Mouse (Mus musculus) urinary bladder, postnatal 4 days (tissue): ENCODE data around the gene Prim2.

Source experiments
- DNase-seq, 2 experiments: peaks; one replicate each; pipeline ENCODE4 v3.0.0; 2021 to 2022; ENCODE audit warnings: low spot score in 2 of 2

Prim2 gene

DNA sequence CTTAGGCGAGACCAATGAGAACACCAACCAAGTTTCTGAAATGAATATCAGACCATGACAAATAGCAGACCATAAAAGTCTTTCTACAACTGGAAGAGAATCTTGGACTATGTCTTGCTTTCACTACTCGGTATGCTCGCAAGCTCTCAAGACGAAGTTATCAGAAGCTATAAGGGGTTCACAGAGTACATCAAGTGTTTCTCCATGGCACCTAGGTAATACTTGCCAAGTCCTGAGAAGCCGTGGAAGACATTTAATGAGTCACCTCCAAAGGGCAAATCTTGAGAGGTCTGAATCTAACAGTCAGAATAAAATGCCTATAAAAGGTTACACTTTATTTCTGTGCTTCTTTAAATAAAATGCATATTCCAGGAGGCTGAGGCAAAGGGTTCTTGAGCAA is 181.2 kb downstream of the Prim2 start:
- no peak for DNase-seq

DNA sequence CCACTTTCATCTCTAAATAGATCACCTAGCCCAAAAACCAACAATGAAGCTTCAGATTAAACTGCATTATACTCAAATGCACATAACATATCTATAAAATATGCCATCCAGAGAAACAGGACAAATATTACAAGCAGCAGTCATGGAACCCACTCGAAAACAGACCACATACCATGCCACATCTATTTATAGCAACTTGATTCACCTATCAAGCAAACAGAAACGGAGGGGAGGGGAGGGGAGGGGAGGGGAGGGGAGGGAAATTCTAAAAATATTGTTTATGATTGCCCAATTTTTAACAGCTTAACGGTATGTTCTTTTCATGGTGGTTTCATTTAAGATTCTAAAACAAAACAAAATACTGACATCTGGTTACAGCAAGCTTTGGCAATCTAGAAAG is 185.8 kb downstream of the Prim2 start:
- no peak for DNase-seq

- DNase-seq, result no peak
Observed at GRCm38 (mm10) chr1:33480382-33480781, 189.2 kb downstream of the Prim2 start.

DNA sequence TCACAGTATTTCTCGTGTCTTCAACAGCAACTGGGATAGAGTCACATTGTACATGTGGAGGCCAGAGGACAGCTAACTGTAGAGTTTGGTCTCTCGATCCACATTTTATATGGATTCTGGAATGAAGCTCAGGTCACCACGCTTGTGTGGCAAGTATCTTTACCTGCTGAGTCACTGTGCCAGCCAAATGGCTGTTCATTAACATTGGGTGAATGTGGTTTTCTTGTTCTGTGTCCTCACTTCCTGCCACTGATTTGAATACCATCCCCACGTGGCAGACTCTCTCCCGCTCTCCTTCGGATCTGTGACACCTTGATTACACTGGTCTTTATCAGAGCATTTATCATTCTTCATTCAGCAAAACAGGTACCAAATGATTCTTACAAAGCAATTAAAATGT is 198.5 kb downstream of the Prim2 start:
- no peak for DNase-seq

DNA sequence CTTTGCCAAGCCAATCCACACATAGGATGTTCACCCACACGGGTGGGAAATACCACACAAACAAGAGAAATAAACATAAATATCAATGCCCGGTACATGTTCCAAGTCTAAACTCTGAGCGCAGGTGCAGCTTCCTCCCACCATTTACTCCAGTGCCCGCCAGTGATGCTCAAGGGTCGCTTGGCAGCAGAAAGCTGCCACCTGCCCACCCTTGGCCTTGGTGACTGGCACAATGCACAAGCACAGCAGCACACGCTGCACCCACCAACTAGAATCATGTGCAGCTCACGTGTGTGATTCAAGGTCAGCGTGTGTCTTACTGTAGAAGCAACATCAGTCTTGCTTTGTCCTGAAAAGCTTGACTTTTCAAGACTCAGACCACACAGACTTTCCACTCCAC is 199.4 kb downstream of the Prim2 start:
- no peak for DNase-seq

DNA sequence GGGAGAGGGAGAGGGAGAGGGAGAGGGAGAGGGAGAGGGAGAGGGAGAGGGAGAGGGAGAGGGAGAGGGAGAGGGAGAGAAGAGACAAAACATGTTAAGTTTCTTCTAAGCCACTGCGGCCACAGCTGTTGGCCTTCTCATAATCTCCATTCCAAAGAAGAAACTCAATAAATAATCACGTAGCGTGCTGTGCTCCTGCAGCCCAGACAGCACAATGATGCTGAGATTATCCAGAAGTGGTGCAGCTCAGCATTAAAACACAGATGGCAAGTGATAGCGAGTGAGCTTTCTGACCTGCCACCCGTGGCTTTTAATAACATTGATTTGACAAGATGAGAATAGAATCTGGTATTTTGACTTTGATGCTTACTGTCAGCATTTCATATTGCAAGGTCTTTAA is 205.4 kb downstream of the Prim2 start:
- DNase-seq, result no peak

GRCm38 (mm10) chr1:33460703-33461102 is 208.9 kb downstream of the Prim2 start:
- no peak for DNase-seq

GRCm38 (mm10) chr1:33460262-33460661 is 209.3 kb downstream of the Prim2 start:
- no peak for DNase-seq

GRCm38 (mm10) chr1:33458950-33459349 is 210.6 kb downstream of the Prim2 start:
- no peak for DNase-seq

DNA sequence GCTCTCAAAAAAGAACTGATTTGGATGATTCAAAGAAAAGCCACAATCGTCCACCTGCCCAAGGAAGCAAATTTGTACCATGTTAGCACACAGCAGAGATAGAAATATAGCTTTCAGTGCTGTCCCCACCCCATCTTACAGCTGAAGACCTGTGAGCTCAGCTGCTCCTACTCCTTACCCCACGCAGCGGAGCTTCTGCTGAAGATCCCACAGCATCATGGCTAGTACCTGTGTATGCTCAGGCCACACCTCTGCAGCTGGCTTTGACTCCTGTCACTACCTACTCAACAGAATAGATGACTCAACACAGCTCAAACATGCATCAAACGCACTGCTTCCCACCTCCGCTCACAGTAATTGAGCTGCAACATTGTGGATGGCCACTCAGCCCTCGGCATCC is 215.3 kb downstream of the Prim2 start:
- DNase-seq, result no peak

- DNase-seq, result no peak
Observed at GRCm38 (mm10) chr1:33453299-33453698, 216.3 kb downstream of the Prim2 start.

DNA sequence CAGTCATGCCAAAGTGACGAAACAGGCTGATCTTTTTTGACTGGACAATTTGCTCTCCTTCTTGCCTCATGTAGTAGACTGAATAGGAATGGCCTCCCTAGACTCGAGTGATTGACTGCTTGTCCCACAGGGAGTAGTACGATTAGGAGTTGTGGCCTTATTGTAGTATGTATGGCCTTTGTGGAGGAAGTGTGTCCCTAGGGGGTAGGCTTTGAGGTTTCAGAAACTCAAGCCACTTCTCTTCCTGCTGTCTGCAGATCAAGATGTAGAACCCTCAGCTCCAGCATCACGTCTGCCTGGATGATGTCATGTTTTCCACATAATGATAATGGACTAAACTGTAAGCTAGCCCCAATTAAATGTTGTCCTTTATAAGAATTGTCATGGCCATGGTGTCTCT is 222.4 kb downstream of the Prim2 start:
- DNase-seq, result no peak

DNA sequence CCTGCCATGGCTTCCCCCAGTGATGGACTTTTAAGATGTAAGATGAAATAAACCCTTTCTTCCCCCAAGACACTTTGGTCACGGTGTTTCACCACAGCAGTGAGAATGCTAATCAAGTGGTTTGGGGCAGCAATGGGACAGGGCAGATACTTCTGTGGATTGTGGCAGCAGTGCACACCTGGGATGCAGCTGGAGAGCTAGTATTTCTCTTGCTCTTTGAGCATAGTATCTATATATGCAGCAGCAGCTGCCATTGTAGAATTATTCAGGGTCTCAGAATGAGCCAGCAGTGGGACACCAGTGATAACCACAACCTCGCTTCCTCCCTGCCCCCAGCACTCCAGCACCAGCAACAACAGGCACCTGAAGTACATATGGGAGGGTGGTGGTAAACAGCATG is 233.4 kb downstream of the Prim2 start:
- DNase-seq, result no peak
